Mouse (Mus musculus): ENCODE results near the gene Mdm2. TPM values are rescaled to one million over a fixed set of nuclear protein-coding genes. Genes with fewer than 3 reads are reported as not detected.
A peak's percentile ranks its signal among the peaks of the same experiment; 100 is the strongest.

Mdm2 gene
- polyA plus RNA-seq, 1 experiment from 2014 or later, result 20.7 TPM

DNA sequence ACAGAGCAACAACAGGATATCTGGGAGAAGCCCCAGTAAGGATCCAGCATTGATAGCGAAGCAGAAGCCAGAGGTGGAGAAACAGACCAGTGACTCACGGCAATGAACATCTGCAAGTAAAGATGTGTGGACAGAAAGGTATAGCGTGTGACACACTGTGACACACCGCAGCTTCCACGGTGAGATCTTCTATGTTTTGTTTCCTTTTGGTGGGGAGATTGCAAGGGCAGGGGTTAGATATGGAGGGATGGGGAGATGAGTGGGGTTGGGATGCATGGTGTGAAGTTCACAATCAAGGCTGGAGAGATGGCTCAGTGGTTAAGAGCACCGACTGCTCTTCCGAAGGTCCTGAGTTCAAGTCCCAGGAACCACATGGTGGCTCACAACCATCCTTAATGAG, 19.6 kb upstream of the Mdm2 start:
- 83% methylated on average over 7 of the region's 7 CpGs for WGBS (ENCODE audit: insufficient replicate concordance)
- Histone ChIP-seq H3K27me3 (ENCODE audit: control insufficient read depth, insufficient read depth, low read depth, low read length) (no peaks in the 10 kb centered on the region), H3K27ac (ENCODE audit: low read length) (no peak overlapping the region)

DNA sequence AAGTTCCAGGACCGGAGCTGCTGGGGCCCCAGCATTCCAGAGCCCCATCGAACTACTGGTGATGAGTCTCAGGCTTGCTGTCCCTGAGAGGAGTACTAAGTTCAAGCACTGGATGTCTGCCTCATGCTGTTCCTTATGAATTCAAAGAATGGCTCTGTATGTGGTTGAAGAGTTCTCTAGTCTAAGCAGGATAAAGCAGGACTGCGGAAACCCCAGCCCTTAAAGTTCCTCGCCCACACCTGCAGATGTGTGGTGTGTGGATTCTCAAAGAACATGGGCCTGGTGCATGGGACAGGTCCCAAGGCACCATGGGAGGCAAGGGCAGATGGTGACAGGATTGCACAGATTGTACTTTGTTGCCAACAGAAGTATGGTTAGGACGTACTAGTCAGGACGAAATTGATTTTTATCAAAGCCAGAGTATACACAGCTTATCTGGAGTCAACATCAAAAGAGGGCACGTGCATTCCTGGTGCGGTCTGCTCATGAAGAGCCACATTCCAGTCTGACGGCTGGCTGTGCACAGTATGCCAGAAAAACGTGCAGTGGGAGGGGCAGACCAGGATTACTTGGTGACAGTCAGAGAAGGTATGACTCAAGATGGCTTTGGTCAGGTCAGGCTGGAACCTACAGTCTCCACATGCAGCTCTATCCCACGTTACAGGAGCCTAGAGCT, 18.7 kb upstream of the Mdm2 start:
- Histone ChIP-seq H3K9me3 (replicated peaks; ENCODE audit: control insufficient read depth, low read length) (no peaks in the 10 kb centered on the region), H3K27me3 (ENCODE audit: control insufficient read depth, insufficient read depth, low read depth, low read length) (no peaks in the 10 kb centered on the region), H3K9ac (ENCODE audit: low read depth, low read length) (no peak overlapping the region), H3K4me1 (ENCODE audit: control insufficient read depth, low read depth, low read length) (peaks cover 26% of the 10 kb centered on the region), H3K4me2 (ENCODE audit: low read depth, low read length) (no peak overlapping the region), H3K36me3 (ENCODE audit: control insufficient read depth, insufficient read depth) (no peaks in the 10 kb centered on the region), H3K27ac (ENCODE audit: low read length) (no peak overlapping the region), H3K4me3 (ENCODE audit: low read depth, low read length) (no peak overlapping the region)
- 58% methylated on average over 11 of the region's 11 CpGs for WGBS (ENCODE audit: insufficient replicate concordance)
- ATAC-seq (ENCODE audit: low read depth), result peak; percentile 45

More for the DNA sequence above, 19.6 kb upstream of the Mdm2 start:
- Histone ChIP-seq H3K36me3 (ENCODE audit: control insufficient read depth, insufficient read depth) (no peaks in the 10 kb centered on the region), H3K4me2 (ENCODE audit: low read depth, low read length) (no peak overlapping the region), H3K9me3 (replicated peaks; ENCODE audit: control insufficient read depth, low read length) (no peaks in the 10 kb centered on the region), H3K4me1 (ENCODE audit: control insufficient read depth, low read depth, low read length) (peaks cover 26% of the 10 kb centered on the region), H3K4me3 (ENCODE audit: low read depth, low read length) (no peak overlapping the region), H3K9ac (ENCODE audit: low read depth, low read length) (no peak overlapping the region)
- ATAC-seq (ENCODE audit: low read depth), result no peak

DNA sequence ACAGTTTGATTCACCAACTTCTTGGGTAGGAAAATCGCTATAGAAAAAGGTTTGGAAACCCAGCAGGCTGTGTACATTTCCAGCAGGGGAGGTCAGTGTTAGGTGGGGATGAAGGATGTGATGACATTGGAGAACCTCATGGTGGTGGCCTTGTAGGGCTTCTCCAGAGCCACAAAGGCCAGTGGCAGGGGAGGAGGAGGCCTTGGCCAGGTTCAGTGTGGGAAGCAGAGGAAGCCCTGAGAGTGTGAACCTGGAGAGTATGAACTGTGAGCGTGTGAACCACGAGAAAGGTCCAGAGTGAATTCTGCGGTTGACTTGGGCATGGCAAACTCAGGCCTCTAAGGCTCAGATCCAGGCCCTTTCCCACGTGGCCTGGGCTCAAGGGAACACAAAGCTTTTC, 18.0 kb upstream of the Mdm2 start:
- WGBS (ENCODE audit: insufficient replicate concordance), result 70% methylated on average over 5 of the region's 5 CpGs
- Histone ChIP-seq H3K9ac (ENCODE audit: low read depth, low read length) (no peak overlapping the region), H3K9me3 (replicated peaks; ENCODE audit: control insufficient read depth, low read length) (no peaks in the 10 kb centered on the region), H3K4me2 (ENCODE audit: low read depth, low read length) (no peak overlapping the region), H3K36me3 (ENCODE audit: control insufficient read depth, insufficient read depth) (no peaks in the 10 kb centered on the region), H3K4me3 (ENCODE audit: low read depth, low read length) (no peak overlapping the region), H3K27me3 (ENCODE audit: control insufficient read depth, insufficient read depth, low read depth, low read length) (no peaks in the 10 kb centered on the region), H3K27ac (ENCODE audit: low read length) (no peak overlapping the region), H3K4me1 (ENCODE audit: control insufficient read depth, low read depth, low read length) (peaks cover 26% of the 10 kb centered on the region)
- ATAC-seq (ENCODE audit: low read depth), result no peak

DNA sequence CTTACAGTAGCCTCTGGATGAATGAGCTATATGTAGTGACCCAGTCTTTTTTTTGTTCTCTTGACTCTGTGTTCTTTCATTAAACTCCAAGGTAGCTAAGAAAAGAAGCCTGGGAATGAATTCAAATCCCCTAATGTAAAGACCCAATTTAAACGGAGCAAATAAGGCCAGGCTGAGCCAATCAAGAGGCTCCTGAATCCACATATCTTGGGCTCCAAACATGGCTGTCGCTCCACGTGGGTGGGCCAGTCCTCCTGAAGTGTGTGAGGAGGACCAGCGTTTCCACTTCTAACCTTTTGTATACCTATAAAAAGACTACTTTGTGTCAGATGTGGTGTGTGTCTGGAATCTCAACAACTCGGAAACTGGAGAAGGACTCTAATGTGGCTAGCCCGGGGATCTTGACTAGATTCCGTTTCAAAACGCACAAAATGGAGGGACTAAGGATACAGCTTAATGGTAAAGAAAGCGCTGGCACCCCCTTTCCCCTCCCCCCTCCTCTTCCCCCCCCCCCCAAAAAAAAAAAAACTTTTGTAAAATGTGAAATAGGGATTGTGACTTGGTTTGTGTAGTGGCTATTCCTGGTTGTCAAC, 17.1 kb upstream of the Mdm2 start:
- Histone ChIP-seq H3K36me3 (ENCODE audit: control insufficient read depth, insufficient read depth) (no peaks in the 10 kb centered on the region), H3K9ac (ENCODE audit: low read depth, low read length) (no peak overlapping the region), H3K27me3 (ENCODE audit: control insufficient read depth, insufficient read depth, low read depth, low read length) (no peaks in the 10 kb centered on the region), H3K4me3 (ENCODE audit: low read depth, low read length) (no peak overlapping the region), H3K4me2 (ENCODE audit: low read depth, low read length) (no peak overlapping the region), H3K9me3 (replicated peaks; ENCODE audit: control insufficient read depth, low read length) (no peaks in the 10 kb centered on the region), H3K27ac (ENCODE audit: low read length) (no peak overlapping the region), H3K4me1 (ENCODE audit: control insufficient read depth, low read depth, low read length) (peaks cover 17% of the 10 kb centered on the region)
- no peak for ATAC-seq (ENCODE audit: low read depth)
- 67% methylated on average over 9 of the region's 9 CpGs for WGBS (ENCODE audit: insufficient replicate concordance)

DNA sequence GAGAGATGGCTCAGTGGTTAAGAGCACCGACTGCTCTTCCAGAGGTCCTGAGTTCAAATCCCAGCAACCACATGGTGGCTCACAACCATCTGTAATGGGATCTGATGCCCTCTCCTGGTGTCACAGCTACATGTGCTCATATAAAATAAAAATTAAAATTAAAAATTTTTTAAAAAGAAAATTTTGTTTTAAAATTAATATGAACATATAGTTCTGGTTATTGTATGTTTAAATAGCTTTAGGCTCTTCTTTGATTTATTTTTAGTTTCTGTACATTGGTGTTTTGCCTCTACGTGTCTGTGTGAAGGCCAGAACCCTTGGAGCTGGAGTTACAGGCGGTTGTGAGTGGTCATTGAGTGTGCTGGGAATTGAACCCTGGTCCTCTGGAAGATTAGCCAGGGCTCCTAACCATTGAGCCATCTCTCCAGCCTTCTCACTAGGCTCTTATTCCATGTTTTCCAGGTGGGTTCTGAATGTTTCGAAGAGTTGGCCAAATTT, 16.4 kb upstream of the Mdm2 start:
- no peak overlapping the region for H3K9ac ChIP-seq (ENCODE audit: low read depth, low read length)
- no peak for ATAC-seq (ENCODE audit: low read depth)
- no peaks in the 10 kb centered on the region for H3K9me3 ChIP-seq (replicated peaks; ENCODE audit: control insufficient read depth, low read length)
- peaks cover 11% of the 10 kb centered on the region for H3K4me1 ChIP-seq (ENCODE audit: control insufficient read depth, low read depth, low read length)
- WGBS (ENCODE audit: insufficient replicate concordance), result 75% methylated on average over 4 of the region's 4 CpGs
- no peaks in the 10 kb centered on the region for H3K27me3 ChIP-seq (ENCODE audit: control insufficient read depth, insufficient read depth, low read depth, low read length)
- no peak overlapping the region for H3K27ac ChIP-seq (ENCODE audit: low read length)
- no peak overlapping the region for H3K4me2 ChIP-seq (ENCODE audit: low read depth, low read length)
- no peaks in the 10 kb centered on the region for H3K36me3 ChIP-seq (ENCODE audit: control insufficient read depth, insufficient read depth)
- no peak overlapping the region for H3K4me3 ChIP-seq (ENCODE audit: low read depth, low read length)

DNA sequence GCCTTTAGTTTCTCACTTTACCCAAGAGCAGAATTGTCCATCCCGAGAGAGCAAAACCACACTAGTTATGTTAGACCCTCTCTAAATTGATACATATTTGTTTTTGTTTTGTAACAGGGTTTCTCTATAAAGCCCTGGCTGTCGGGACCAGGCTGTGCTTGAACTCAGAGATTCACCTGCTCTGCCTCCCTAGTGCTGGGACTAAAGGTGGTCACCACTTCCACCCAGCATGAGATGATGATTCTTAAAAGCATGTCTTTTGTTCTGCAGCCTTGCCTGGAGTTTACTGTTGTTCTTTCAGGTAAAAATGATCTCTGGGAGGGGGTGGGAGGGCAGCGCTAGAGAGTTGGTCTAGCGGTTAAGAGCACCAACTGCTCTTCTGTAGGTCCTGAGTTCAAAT, 15.8 kb upstream of the Mdm2 start:
- 74% methylated on average over 4 of the region's 4 CpGs for WGBS (ENCODE audit: insufficient replicate concordance)
- ATAC-seq (ENCODE audit: low read depth), result no peak
- H3K27ac ChIP-seq (ENCODE audit: low read length), result no peak overlapping the region

DNA sequence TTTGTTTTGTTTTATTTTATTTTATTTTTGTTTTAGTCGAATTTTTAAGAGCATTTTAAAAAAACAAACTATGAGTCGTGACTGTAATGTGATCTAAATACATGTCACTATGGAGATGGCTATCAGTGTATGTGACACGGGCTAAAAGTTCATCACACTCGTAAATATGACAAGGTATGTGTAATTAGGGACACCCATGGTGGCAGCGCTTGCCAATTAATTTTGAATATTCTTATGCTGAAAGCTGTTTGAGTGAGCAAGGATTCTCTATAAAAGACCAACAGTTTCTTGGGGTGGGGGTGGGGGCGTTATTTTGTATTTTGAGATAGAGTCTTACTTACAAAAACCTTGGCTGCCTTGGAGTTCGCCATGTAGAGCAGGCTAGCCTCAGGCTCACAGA, 15.1 kb upstream of the Mdm2 start:
- H3K27me3 ChIP-seq (ENCODE audit: control insufficient read depth, insufficient read depth, low read depth, low read length), result no peaks in the 10 kb centered on the region
- H3K27ac ChIP-seq (ENCODE audit: low read length), result no peak overlapping the region
- no peak overlapping the region for H3K9ac ChIP-seq (ENCODE audit: low read depth, low read length)
- no peak for ATAC-seq (ENCODE audit: low read depth)
- no peak overlapping the region for H3K4me3 ChIP-seq (ENCODE audit: low read depth, low read length)
- peaks cover 3% of the 10 kb centered on the region for H3K4me1 ChIP-seq (ENCODE audit: control insufficient read depth, low read depth, low read length)
- no peaks in the 10 kb centered on the region for H3K36me3 ChIP-seq (ENCODE audit: control insufficient read depth, insufficient read depth)
- 55% methylated on average over 7 of the region's 7 CpGs for WGBS (ENCODE audit: insufficient replicate concordance)
- no peak overlapping the region for H3K4me2 ChIP-seq (ENCODE audit: low read depth, low read length)
- H3K9me3 ChIP-seq (replicated peaks; ENCODE audit: control insufficient read depth, low read length), result no peaks in the 10 kb centered on the region

More for the DNA sequence above, 15.8 kb upstream of the Mdm2 start:
- no peaks in the 10 kb centered on the region for H3K36me3 ChIP-seq (ENCODE audit: control insufficient read depth, insufficient read depth)
- no peak overlapping the region for H3K4me3 ChIP-seq (ENCODE audit: low read depth, low read length)
- no peaks in the 10 kb centered on the region for H3K9me3 ChIP-seq (replicated peaks; ENCODE audit: control insufficient read depth, low read length)
- no peak overlapping the region for H3K4me2 ChIP-seq (ENCODE audit: low read depth, low read length)
- H3K9ac ChIP-seq (ENCODE audit: low read depth, low read length), result no peak overlapping the region
- H3K27me3 ChIP-seq (ENCODE audit: control insufficient read depth, insufficient read depth, low read depth, low read length), result no peaks in the 10 kb centered on the region
- H3K4me1 ChIP-seq (ENCODE audit: control insufficient read depth, low read depth, low read length), result peaks cover 5% of the 10 kb centered on the region

DNA sequence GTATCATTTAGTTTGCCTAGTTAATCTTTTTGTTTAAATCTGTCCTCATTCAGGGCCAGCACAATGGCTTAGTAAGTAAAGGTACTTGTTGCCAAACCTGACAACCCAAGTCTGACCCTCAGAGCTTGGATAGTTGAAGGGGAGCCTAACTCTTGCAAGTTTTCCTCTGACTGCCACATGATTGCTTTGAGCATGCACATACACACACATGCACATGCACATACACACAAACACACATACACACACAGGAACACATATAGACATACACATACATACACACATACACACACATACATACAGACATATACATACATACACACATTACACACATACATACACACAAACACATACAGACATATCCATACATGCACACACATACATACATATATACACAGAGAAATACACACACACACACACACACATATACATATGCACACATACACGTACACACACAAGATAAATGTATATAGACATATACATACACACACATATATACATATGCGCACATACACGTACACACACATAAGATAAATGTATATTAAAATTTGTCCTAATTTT, 14.3 kb upstream of the Mdm2 start:
- WGBS (ENCODE audit: insufficient replicate concordance), result 82% methylated on average over 3 of the region's 3 CpGs

DNA sequence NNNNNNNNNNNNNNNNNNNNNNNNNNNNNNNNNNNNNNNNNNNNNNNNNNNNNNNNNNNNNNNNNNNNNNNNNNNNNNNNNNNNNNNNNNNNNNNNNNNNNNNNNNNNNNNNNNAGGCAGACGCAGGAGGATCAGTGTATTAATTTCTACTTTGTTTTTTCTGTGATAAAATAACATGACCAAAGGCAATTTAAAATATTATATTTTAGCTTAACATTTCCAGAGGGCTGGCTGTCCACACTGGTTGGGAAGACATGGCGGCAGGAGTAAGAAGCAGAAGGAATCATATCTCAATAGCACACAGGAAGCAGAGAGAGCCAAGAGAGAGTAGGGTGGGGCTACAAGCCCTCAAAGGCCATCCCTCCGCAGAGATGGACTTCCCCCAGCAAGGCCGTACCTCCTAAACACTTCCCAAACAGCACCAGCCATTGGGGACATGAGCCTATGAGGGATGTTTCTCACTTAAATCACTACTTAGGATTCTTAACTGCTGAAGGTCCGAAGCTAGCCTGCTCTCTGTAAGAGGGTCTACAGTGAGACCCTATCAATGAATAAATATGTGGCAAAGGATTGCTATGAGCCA, 13.7 kb upstream of the Mdm2 start:
- H3K4me2 ChIP-seq (ENCODE audit: low read depth, low read length), result no peak overlapping the region
- H3K4me1 ChIP-seq (ENCODE audit: control insufficient read depth, low read depth, low read length), result no peaks in the 10 kb centered on the region
- H3K27ac ChIP-seq (ENCODE audit: low read length), result no peak overlapping the region
- no peaks in the 10 kb centered on the region for H3K9me3 ChIP-seq (replicated peaks; ENCODE audit: control insufficient read depth, low read length)
- H3K9ac ChIP-seq (ENCODE audit: low read depth, low read length), result no peak overlapping the region
- WGBS (ENCODE audit: insufficient replicate concordance), result 49% methylated on average over 5 of the region's 5 CpGs
- H3K4me3 ChIP-seq (ENCODE audit: low read depth, low read length), result no peak overlapping the region
- H3K27me3 ChIP-seq (ENCODE audit: control insufficient read depth, insufficient read depth, low read depth, low read length), result no peaks in the 10 kb centered on the region
- H3K36me3 ChIP-seq (ENCODE audit: control insufficient read depth, insufficient read depth), result no peaks in the 10 kb centered on the region
- no peak for ATAC-seq (ENCODE audit: low read depth)

More for the DNA sequence above, 14.3 kb upstream of the Mdm2 start:
- Histone ChIP-seq H3K4me1 (ENCODE audit: control insufficient read depth, low read depth, low read length) (peaks cover 3% of the 10 kb centered on the region), H3K4me2 (ENCODE audit: low read depth, low read length) (no peak overlapping the region), H3K9me3 (replicated peaks; ENCODE audit: control insufficient read depth, low read length) (no peaks in the 10 kb centered on the region), H3K27ac (ENCODE audit: low read length) (no peak overlapping the region), H3K36me3 (ENCODE audit: control insufficient read depth, insufficient read depth) (no peaks in the 10 kb centered on the region), H3K9ac (ENCODE audit: low read depth, low read length) (no peak overlapping the region), H3K4me3 (ENCODE audit: low read depth, low read length) (no peak overlapping the region), H3K27me3 (ENCODE audit: control insufficient read depth, insufficient read depth, low read depth, low read length) (no peaks in the 10 kb centered on the region)
- ATAC-seq (ENCODE audit: low read depth), result no peak
